Mouse (Mus musculus): ENCODE results near the gene Ankrd54.

- peak; percentile 31 for TF ChIP-seq EP300 (IDR thresholded peaks at IDR 0.05; ENCODE audit: low read depth)
- TF ChIP-seq CTCF (IDR thresholded peaks at IDR 0.05; ENCODE audit: low read depth) = no peak
Measured at GRCm38 (mm10) chr15:79097135-79097534, 34.4 kb upstream of the Ankrd54 start.

Measured in heart, postnatal 0 days (tissue).